In the genomic region with DNA sequence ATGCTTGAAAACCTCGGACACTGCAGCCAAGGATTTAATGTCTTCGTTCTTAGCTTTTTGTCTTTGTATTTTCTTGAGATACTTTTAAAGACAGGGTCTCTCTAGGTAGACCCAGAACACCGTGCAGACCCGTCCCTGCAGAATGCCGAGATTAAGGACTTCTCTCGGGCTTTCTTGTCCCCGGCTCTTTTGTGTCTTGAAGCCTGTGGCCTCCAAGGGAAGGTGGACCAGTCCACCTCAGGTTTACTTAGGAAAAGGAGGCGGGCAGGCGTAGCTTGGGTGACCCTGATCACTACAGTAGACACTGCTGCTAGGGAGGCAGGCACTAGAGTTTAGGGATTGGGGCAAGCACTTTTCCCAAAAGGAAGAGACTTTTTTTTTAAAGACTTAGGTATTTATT, we compare ENCODE assay signal across 11 mouse cellular contexts. TPM values are rescaled to one million over a fixed set of nuclear protein-coding genes. Genes with fewer than 3 reads are reported as not detected.
DNase-seq lines count a peak whose midpoint lies in the region; ATAC-seq lines count a peak whose summit lies in the region.
"Not testable (repeated sequence)": the region's sequence is repeated elsewhere in the genome, so short reads cannot be mapped to it uniquely, and the experiment has no call there.
"Had no signal": no experiment of that assay in that cellular context is flagged by ENCODE, and none has a peak within 500 bp of the region (broad histone marks: within the 10 kb centered on the region; RNA-seq: fewer than 3 reads in every experiment).

No protein-coding gene starts in this region.

- DNase-seq in heart, adult 11 months: peak; percentile 84
- not testable (repeated sequence) for DNase-seq in liver, embryonic 11.5 days (ENCODE audit: low spot score)

- H3K9me3 ChIP-seq in embryonic facial prominence, embryonic 15.5 days (replicated peaks): peaks cover 10% of the 10 kb centered on the region
- not testable (repeated sequence) for H3K9me3 ChIP-seq in heart, embryonic 15.5 days (replicated peaks); hindbrain, embryonic 16.5 days (ENCODE audit: control insufficient read depth, low read length); kidney, embryonic 16.5 days (ENCODE audit: low read length); liver, embryonic 11.5 days (ENCODE audit: control insufficient read depth, low read length)
- peaks cover 15% of the 10 kb centered on the region for H3K9me3 ChIP-seq in midbrain, embryonic 12.5 days
- peaks cover 15% of the 10 kb centered on the region for H3K9me3 ChIP-seq in neural tube, embryonic 12.5 days

- not testable (repeated sequence) for H3K4me2 ChIP-seq in embryonic facial prominence, embryonic 15.5 days (replicated peaks); heart, embryonic 15.5 days; hindbrain, embryonic 16.5 days (ENCODE audit: low read length); kidney, embryonic 16.5 days (replicated peaks; ENCODE audit: low read depth, low read length); liver, embryonic 11.5 days; midbrain, embryonic 12.5 days (replicated peaks); neural tube, embryonic 12.5 days (replicated peaks)

- ATAC-seq in embryonic facial prominence, embryonic 15.5 days (ENCODE audit: insufficient number of reproducible peaks, low FRiP score, low TSS enrichment, low read depth): 0 out of 2 replicates have a peak, but pooled peaks have one; percentile 5
- peak; percentile 19 for ATAC-seq in heart, embryonic 15.5 days (replicated peaks; ENCODE audit: insufficient number of reproducible peaks, insufficient read depth, low FRiP score, low read depth)
- peak; percentile 7; the same call in 1 of the 2 replicates for ATAC-seq in hindbrain, embryonic 16.5 days
- ATAC-seq in kidney, embryonic 16.5 days (ENCODE audit: low FRiP score, low TSS enrichment): peak; percentile 10; the same call in 1 of the 2 replicates
- ATAC-seq in liver, embryonic 11.5 days (replicated peaks; ENCODE audit: low FRiP score): 0 out of 2 replicates have a peak, but pooled peaks have one; percentile 13
- ATAC-seq in midbrain, embryonic 12.5 days (ENCODE audit: low FRiP score, low read depth): peak; percentile 21; the same call in 1 of the 2 replicates
- ATAC-seq in neural tube, embryonic 12.5 days (ENCODE audit: low FRiP score, low read depth): 0 out of 2 replicates have a peak, but pooled peaks have one; percentile 8

- not testable (repeated sequence) for H3K36me3 ChIP-seq in embryonic facial prominence, embryonic 15.5 days; heart, embryonic 15.5 days; hindbrain, embryonic 16.5 days (ENCODE audit: control insufficient read depth, insufficient read depth, low read length); kidney, embryonic 16.5 days (ENCODE audit: insufficient read depth, low read length); liver, embryonic 11.5 days (ENCODE audit: control insufficient read depth, insufficient read depth, low read length); midbrain, embryonic 12.5 days; neural tube, embryonic 12.5 days

- not testable (repeated sequence) for H3K4me1 ChIP-seq in embryonic facial prominence, embryonic 15.5 days; heart, embryonic 15.5 days (replicated peaks); hindbrain, embryonic 16.5 days (ENCODE audit: control insufficient read depth, insufficient read depth, low read depth, low read length); kidney, embryonic 16.5 days (ENCODE audit: insufficient read depth, low read length); liver, embryonic 11.5 days (replicated peaks; ENCODE audit: control insufficient read depth, insufficient read depth, low read length); midbrain, embryonic 12.5 days; neural tube, embryonic 12.5 days

- not testable (repeated sequence) for H3K27me3 ChIP-seq in embryonic facial prominence, embryonic 15.5 days; heart, embryonic 15.5 days; hindbrain, embryonic 16.5 days (replicated peaks; ENCODE audit: control insufficient read depth, insufficient read depth, low read length); kidney, embryonic 16.5 days (ENCODE audit: insufficient read depth, low read length); liver, embryonic 11.5 days (replicated peaks; ENCODE audit: control insufficient read depth, insufficient read depth, low read length); midbrain, embryonic 12.5 days; neural tube, embryonic 12.5 days (replicated peaks)

- H3K9ac ChIP-seq in embryonic facial prominence, embryonic 15.5 days; heart, embryonic 15.5 days; hindbrain, embryonic 16.5 days (ENCODE audit: low read depth, low read length); kidney, embryonic 16.5 days (replicated peaks; ENCODE audit: low read length); liver, embryonic 11.5 days (ENCODE audit: low read depth, low read length); midbrain, embryonic 12.5 days (replicated peaks); neural tube, embryonic 12.5 days: not testable (repeated sequence)

- not testable (repeated sequence) for H3K27ac ChIP-seq in embryonic facial prominence, embryonic 15.5 days (replicated peaks); heart, embryonic 15.5 days; hindbrain, embryonic 16.5 days (ENCODE audit: low read depth, low read length); kidney, embryonic 16.5 days (ENCODE audit: low read length); liver, embryonic 11.5 days (ENCODE audit: low read depth, low read length); midbrain, embryonic 12.5 days (replicated peaks); neural tube, embryonic 12.5 days

- 89% methylated on average over 8 of the region's 9 CpGs for WGBS in embryonic facial prominence, embryonic 15.5 days
- 88% methylated on average over 8 of the region's 9 CpGs for WGBS in heart, embryonic 15.5 days
- WGBS in hindbrain, embryonic 16.5 days: 92% methylated on average over 7 of the region's 9 CpGs
- WGBS in kidney, embryonic 16.5 days: 91% methylated on average over 7 of the region's 9 CpGs
- WGBS in liver, embryonic 11.5 days: 89% methylated on average over 7 of the region's 9 CpGs
- WGBS in midbrain, embryonic 12.5 days: 90% methylated on average over 8 of the region's 9 CpGs
- 93% methylated on average over 8 of the region's 9 CpGs for WGBS in neural tube, embryonic 12.5 days

- not testable (repeated sequence) for H3K4me3 ChIP-seq in embryonic facial prominence, embryonic 15.5 days (replicated peaks); heart, embryonic 15.5 days; hindbrain, embryonic 16.5 days (ENCODE audit: low read length); kidney, embryonic 16.5 days (ENCODE audit: low read length); liver, embryonic 11.5 days (ENCODE audit: low read depth, low read length); midbrain, embryonic 12.5 days; neural tube, embryonic 12.5 days

RNA-seq across cellular contexts. Expression of a gene that starts 19.3 kb away (rescaled TPM):
- 0.16 and 0.27 TPM in 2 replicates for polyA plus RNA-seq in embryonic facial prominence, embryonic 15.5 days (2015; fragmentation: Nextera tagmentation; extraction: Ambion mirVana)
- polyA plus RNA-seq in heart, embryonic 15.5 days (2015; fragmentation: Nextera tagmentation; extraction: Ambion mirVana): not detected in 2 replicates
- polyA plus RNA-seq in hindbrain, embryonic 16.5 days (2015; fragmentation: Nextera tagmentation; extraction: Ambion mirVana): 0.26 and 0.46 TPM in 2 replicates
- polyA plus RNA-seq in kidney, embryonic 16.5 days (2015; fragmentation: Nextera tagmentation; extraction: Ambion mirVana): 0.12 and 0.15 TPM in 2 replicates
- 0.05 TPM in 1 of 2 replicates, not detected in the other for polyA plus RNA-seq in liver, embryonic 11.5 days (2014; fragmentation: Nextera tagmentation; extraction: Ambion mirVana)
- 0.04 and 0.31 TPM in 2 replicates for polyA plus RNA-seq in midbrain, embryonic 12.5 days (2016; fragmentation: Nextera tagmentation; extraction: Ambion mirVana)
- 0.11 and 0.19 TPM in 2 replicates for polyA plus RNA-seq in neural tube, embryonic 12.5 days (2016; fragmentation: Nextera tagmentation; extraction: Ambion mirVana)
- polyA plus RNA-seq: intestine, embryonic 14.5 days; liver, embryonic 15.5 days; lung, embryonic 15.5 days had no signal
